Mouse (Mus musculus) intestine, embryonic 15.5 days (tissue): ENCODE results near the gene Ptprg. TPM values are rescaled to one million over a fixed set of nuclear protein-coding genes. Genes with fewer than 3 reads are reported as not detected.
A peak's percentile ranks its signal among the peaks of the same experiment; 100 is the strongest.
"Not testable (repeated sequence)": the region's sequence is repeated elsewhere in the genome, so short reads cannot be mapped to it uniquely, and the experiment has no call there.

Experiments used
- ATAC-seq: fragments of 200-750 bp; cut with Nextera tagmentation; 2 replicates; pipeline ENCODE4 v1.8.0; 2017; ENCODE audit warnings: moderate TSS enrichment, moderate library complexity
- H3K27ac ChIP-seq: fragments of 300-500 bp; sonication (generic); 2 replicates; pipeline ENCODE4 v1.5.1; 2015; ENCODE audit warnings: mild to moderate bottlenecking, inconsistent platforms
- H3K27me3 ChIP-seq: fragments of 300-500 bp; sonication (generic); replicated peaks from 2 replicates; pipeline ENCODE4 v1.6.1; 2015; ENCODE audit warnings: inconsistent platforms
- H3K36me3 ChIP-seq: fragments of 300-500 bp; sonication (generic); 2 replicates; pipeline ENCODE4 v1.6.1; 2015; ENCODE audit warnings: inconsistent platforms
- H3K4me1 ChIP-seq: fragments of 300-500 bp; sonication (generic); replicated peaks from 2 replicates; pipeline ENCODE4 v1.6.1; 2015; ENCODE audit warnings: inconsistent platforms
- H3K4me2 ChIP-seq: fragments of 300-500 bp; sonication (generic); replicated peaks from 2 replicates; pipeline ENCODE4 v1.6.1; 2015; ENCODE audit warnings: mild to moderate bottlenecking, inconsistent platforms
- H3K4me3 ChIP-seq: fragments of 300-500 bp; sonication (generic); replicated peaks from 2 replicates; pipeline ENCODE4 v1.5.1; 2015; ENCODE audit warnings: inconsistent platforms
- H3K9ac ChIP-seq: fragments of 300-500 bp; sonication (generic); 2 replicates; pipeline ENCODE4 v1.6.1; 2015; ENCODE audit warnings: inconsistent platforms
- H3K9me3 ChIP-seq: fragments of 300-500 bp; sonication (generic); 2 replicates; pipeline ENCODE4 v1.6.1; 2016; ENCODE audit warnings: inconsistent platforms
- WGBS: fragments of 180-500 bp; shearing (Covaris S2); methylation state at CpG from one replicate; pipeline ENCODE4 v1.1.7; 2015; 5-methylcytosine and 5-hydroxymethylcytosine counted together
- polyA plus RNA-seq: library from polyadenylated mRNA; unstranded; fragments of >200 nt; fragmentation: Nextera tagmentation; extraction: Ambion mirVana; gene quantifications from 2 replicates; pipeline ENCODE4 v1.2.1, GENCODE M21; 2015

Ptprg gene
- polyA plus RNA-seq, 1 experiment from 2014 or later: 18.7 TPM

DNA sequence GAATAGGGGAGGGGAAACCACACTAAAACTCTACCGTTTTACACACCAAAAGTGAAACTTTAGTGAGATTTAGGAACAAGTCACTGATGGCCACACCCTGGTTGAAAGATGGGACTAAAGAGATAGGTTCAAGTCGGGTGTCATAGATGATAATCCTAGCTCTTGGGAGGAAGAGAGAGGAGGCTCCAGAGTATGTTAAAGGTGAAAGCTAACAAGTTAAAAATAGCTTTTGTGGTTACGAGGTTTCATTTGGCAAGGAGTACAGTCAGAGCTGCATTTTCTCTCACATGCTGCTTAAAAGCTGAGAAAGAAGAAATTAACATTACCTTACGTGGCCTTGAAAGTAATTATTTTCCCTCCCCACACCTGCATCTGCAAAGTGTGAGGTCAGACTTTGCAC is 690.4 kb downstream of the Ptprg start:
- Histone ChIP-seq H3K9ac (no peak overlapping the region), H3K4me2 (no peak overlapping the region), H3K27ac (no peak overlapping the region), H3K4me3 (no peak overlapping the region), H3K4me1 (no peaks in the 10 kb centered on the region), H3K27me3 (no peaks in the 10 kb centered on the region), H3K9me3 (no peaks in the 10 kb centered on the region), H3K36me3 (no peaks in the 10 kb centered on the region)
- no peak for ATAC-seq
- WGBS: 74% methylated on average over 4 of the region's 4 CpGs

DNA sequence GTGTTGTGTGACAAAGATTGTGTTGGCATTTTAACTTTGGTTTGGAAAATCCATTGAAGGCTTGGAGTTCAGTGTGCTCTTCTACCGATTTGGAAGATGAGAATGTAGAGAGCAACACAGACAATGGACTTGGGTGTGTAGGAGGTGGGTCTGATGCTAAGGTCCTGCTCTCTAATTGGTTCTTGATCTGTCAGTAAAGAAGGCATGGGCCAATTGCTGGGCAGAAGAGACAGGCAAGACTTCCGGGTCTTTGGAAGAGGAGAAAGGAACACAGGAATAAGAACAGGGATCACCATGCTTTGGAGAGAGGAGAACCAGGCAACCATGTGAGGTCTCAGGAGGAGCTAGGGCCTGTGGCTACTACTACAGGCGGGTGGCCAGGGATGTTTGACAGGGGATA is 722.7 kb downstream of the Ptprg start:
- Histone ChIP-seq H3K9ac (no peak overlapping the region), H3K9me3 (no peaks in the 10 kb centered on the region), H3K4me3 (no peak overlapping the region), H3K4me1 (no peaks in the 10 kb centered on the region), H3K27ac (no peak overlapping the region), H3K36me3 (no peaks in the 10 kb centered on the region), H3K4me2 (no peak overlapping the region), H3K27me3 (no peaks in the 10 kb centered on the region)
- WGBS: 70% methylated on average over 3 of the region's 3 CpGs
- no peak for ATAC-seq

DNA sequence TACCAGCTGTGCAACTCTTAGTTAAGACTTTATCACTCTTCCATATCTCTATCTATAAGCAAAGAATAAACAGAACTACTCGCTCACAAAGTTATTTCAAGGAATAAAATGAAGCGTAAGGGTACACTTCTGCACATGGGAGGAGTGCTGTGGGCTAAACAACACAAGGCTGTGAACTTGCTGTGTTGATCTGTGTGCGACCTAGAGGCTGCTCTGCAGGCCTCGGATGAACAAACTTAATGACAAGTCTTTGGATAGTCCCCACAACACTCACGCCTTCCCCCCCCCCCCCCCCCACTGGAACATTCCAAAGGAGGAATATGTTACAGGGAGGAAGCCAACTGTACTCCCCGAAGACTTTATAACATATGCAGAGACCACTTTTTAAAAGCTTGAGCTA is 730.3 kb downstream of the Ptprg start, which contains the start of gene Gm49355:
TSS of gene Gm49355 (plus strand) at position 336 of the 400 bp plus-strand sequence.
- 78% methylated on average over 6 of the region's 6 CpGs for WGBS
- peak within 1 kb of the TSS; percentile 92 for H3K27ac ChIP-seq
- H3K9ac ChIP-seq: peak within 1 kb of the TSS; percentile 84
- H3K36me3 ChIP-seq: no peaks in the 10 kb centered on the region
- ATAC-seq: peak; percentile 19
- peak within 1 kb of the TSS; percentile 64 for H3K4me3 ChIP-seq
- H3K9me3 ChIP-seq: no peaks in the 10 kb centered on the region
- peak within 1 kb of the TSS; percentile 77 for H3K4me2 ChIP-seq
- no peaks in the 10 kb centered on the region for H3K4me1 ChIP-seq
- H3K27me3 ChIP-seq: no peaks in the 10 kb centered on the region

DNA sequence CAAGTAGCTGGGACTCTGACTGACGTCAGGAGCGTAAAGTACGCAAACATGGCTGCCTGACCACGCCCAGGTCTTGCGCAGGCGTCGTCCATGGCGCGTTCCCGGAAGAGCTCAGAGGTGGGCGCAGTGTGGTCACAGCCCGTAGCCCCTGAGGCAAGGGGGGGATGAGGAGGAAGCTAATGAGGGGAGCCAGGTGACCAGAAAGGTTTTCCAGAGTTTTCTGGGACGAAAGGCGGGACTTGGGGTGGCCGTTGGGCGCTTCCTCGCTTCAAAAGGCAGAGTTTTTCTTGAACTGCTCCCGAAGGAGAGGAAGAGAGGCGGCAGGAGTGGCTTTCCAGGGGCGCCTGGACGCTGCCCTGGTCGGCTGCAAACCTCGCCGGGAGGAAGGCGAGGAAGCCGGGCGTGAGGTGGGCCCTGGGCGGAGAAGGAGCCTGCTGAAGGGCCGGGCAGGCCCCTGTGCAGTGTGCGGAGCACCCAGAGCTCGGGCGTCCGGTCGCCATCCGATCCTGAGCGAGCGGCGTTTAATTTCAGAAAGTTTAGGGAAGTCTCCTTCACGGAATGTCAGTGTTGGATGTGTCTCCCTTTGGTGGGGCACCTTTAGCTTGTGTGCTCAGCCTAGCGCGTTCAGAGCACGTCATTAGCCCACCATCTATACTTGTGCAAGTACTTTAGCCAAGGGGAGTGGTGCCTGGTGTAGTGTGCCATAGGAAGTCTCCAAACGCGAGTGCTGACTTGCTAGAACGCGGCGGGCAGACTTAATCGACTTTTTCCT is 731.0 kb downstream of the Ptprg start, which contains the start of gene 3830406C13Rik:
TSS of gene 3830406C13Rik (plus strand) at position 33 of the 772 bp plus-strand sequence.
- Histone ChIP-seq H3K27ac (peak within 1 kb of the TSS; percentile 92), H3K4me3 (peak within 1 kb of the TSS; percentile 64), H3K9me3 (no peaks in the 10 kb centered on the region), H3K27me3 (no peaks in the 10 kb centered on the region), H3K4me1 (no peaks in the 10 kb centered on the region), H3K4me2 (peak within 1 kb of the TSS; percentile 77), H3K9ac (peak within 1 kb of the TSS; percentile 84), H3K36me3 (0 out of 2 replicates have a peak, but pooled peaks cover 2% of the 10 kb centered on the region)
- under 1% methylated on average over 48 of the region's 48 CpGs for WGBS
- peak; percentile 98 for ATAC-seq

DNA sequence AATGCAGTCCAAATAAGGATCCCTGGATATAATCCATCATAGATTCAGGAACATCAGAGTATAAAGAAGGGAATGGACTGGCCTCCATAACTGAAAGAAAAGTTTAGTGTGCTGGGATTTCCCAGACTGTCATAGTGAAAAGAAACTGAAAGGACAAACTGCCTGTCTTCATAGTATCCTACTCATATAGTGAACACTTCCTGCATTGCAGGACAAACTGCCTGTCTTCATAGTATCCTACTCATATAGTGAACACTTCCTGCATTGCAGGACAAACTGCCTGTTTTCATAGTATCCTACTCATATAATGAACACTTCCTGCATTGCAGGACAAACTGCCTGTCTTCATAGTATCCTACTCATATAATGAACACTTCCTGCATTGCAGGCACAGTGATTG is 736.4 kb downstream of the Ptprg start:
- not testable (repeated sequence) for ATAC-seq, H3K27me3 ChIP-seq

More for the DNA sequence above, 736.4 kb downstream of the Ptprg start:
- not testable (repeated sequence) for H3K4me1 ChIP-seq, H3K27ac ChIP-seq, H3K4me2 ChIP-seq, H3K4me3 ChIP-seq, H3K9ac ChIP-seq, H3K36me3 ChIP-seq, H3K9me3 ChIP-seq

Other genes with a start within 250 kb of the Ptprg start
- 1.4 and 1.9 TPM in 2 replicates for gene Gm3839, start 196.8 kb upstream of the Ptprg start, polyA plus RNA-seq